Mouse (Mus musculus) brain, embryonic 14.5 days (tissue): Measurements from ENCODE around the gene Sorcs2.

Source experiments
- CTCF ChIP-seq: fragments of 200-500 bp; IDR thresholded peaks from 2 replicates; pipeline ENCODE4 v1.5.1; 2012; ENCODE audit warnings: inconsistent platforms, mild to moderate bottlenecking, moderate library complexity, borderline replicate concordance; ENCODE audit not compliant: insufficient read depth, insufficient read length; ENCODE audit errors: extremely low read depth
- POLR2A ChIP-seq: fragments of 200-500 bp; IDR thresholded peaks from 2 replicates; pipeline ENCODE4 v1.6.1; 2012; ENCODE audit warnings: mild to moderate bottlenecking, inconsistent platforms, borderline replicate concordance; ENCODE audit not compliant: poor library complexity, insufficient read depth, insufficient read length, severe bottlenecking; ENCODE audit errors: extremely low read depth

DNA sequence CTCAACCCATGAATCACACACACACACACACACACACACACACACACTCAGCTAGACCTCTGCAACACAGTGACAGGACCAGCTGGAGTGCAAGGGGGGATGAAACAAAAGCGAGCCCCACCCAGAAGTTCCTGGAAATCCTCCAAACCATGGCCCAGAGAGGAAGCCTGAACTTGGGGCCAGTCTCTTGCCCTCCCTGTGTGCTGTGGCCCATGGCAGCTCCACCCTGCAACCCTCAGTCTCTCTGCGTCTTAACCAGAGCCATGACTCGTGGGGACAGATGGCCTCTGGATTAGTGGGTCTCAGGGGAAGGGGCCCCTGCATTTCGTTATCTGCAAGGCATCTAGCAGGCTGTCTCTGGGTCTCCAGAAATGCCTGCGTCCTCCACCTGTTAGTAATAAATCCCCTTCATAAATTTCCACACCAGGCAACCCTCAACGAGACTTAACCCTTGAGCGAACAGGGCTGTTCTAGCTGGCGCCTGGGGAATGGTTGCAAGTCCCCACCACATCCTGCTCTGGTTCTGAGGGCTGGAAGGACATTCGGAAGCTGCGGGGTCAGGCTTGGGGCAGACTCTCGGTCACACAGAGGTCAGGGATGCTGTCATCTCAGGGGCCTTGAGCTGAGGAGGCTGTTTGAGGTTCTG, 24.6 kb downstream of the Sorcs2 start:
- TF ChIP-seq CTCF (no peak), POLR2A (no peak)
